Mouse (Mus musculus) neural tube, embryonic 14.5 days (tissue): Measurements from ENCODE around the gene Gm5114. TPM values are rescaled to one million over a fixed set of nuclear protein-coding genes. Genes with fewer than 3 reads are reported as not detected.
"Not testable (repeated sequence)": the region's sequence is repeated elsewhere in the genome, so short reads cannot be mapped to it uniquely, and the experiment has no call there.

Experiments
- ATAC-seq: fragments of 200-750 bp; cut with Nextera tagmentation; 2 replicates; pipeline ENCODE4 v1.8.0; 2017; ENCODE audit warnings: low read depth, mild to moderate bottlenecking, moderate TSS enrichment, moderate library complexity
- H3K27ac ChIP-seq: fragments of 300-500 bp; sonication (generic); 2 replicates; pipeline ENCODE4 v1.5.1; 2014; ENCODE audit warnings: low read depth, mild to moderate bottlenecking, control low read depth, low read length, moderate library complexity, mixed read lengths
- H3K27me3 ChIP-seq: fragments of 300-500 bp; sonication (generic); 2 replicates; pipeline ENCODE4 v1.6.1; 2014; ENCODE audit warnings: low read length; ENCODE audit not compliant: control insufficient read depth, insufficient read depth
- H3K36me3 ChIP-seq: fragments of 300-500 bp; sonication (generic); 2 replicates; pipeline ENCODE4 v1.6.1; 2014; ENCODE audit warnings: low read length, mixed read lengths; ENCODE audit not compliant: control insufficient read depth, insufficient read depth
- H3K4me1 ChIP-seq: fragments of 300-500 bp; sonication (generic); 2 replicates; pipeline ENCODE4 v1.6.1; 2014; ENCODE audit warnings: low read length; ENCODE audit not compliant: control insufficient read depth, insufficient read depth
- H3K4me2 ChIP-seq: fragments of 300-500 bp; sonication (generic); 2 replicates; pipeline ENCODE4 v1.6.1; 2014; ENCODE audit warnings: mild to moderate bottlenecking, low read depth, low read length, control low read depth
- H3K4me3 ChIP-seq: fragments of 300-500 bp; sonication (generic); 2 replicates; pipeline ENCODE4 v1.5.1; 2014; ENCODE audit warnings: low read depth, low read length, control low read depth, mixed read lengths
- H3K9ac ChIP-seq: fragments of 300-500 bp; sonication (generic); replicated peaks from 2 replicates; pipeline ENCODE4 v1.6.1; 2014; ENCODE audit warnings: low read depth, mild to moderate bottlenecking, control low read depth, low read length, mixed read lengths
- H3K9me3 ChIP-seq: fragments of 300-500 bp; sonication (generic); 2 replicates; pipeline ENCODE4 v1.6.1; 2016; ENCODE audit warnings: low read length; ENCODE audit not compliant: control insufficient read depth
- WGBS: fragments of 180-500 bp; shearing (Covaris S2); extraction: QIAGEN DNeasy Blood & Tissue Kit; methylation state at CpG from one replicate; pipeline ENCODE4 v1.1.7; 2014; 5-methylcytosine and 5-hydroxymethylcytosine counted together
- microRNA-seq: library from miRNA; unstranded; fragments of <30 nt; microRNA quantifications from one replicate; pipeline ENCODE4, GENCODE M21; 2016
- polyA plus RNA-seq: library from polyadenylated mRNA; unstranded; fragments of >200 nt; fragmentation: Nextera tagmentation; extraction: Ambion mirVana; gene quantifications from 2 replicates; pipeline ENCODE4 v1.2.1, GENCODE M21; 2014

Gene Gm5114
- polyA plus RNA-seq, result not detected in 2 replicates

DNA sequence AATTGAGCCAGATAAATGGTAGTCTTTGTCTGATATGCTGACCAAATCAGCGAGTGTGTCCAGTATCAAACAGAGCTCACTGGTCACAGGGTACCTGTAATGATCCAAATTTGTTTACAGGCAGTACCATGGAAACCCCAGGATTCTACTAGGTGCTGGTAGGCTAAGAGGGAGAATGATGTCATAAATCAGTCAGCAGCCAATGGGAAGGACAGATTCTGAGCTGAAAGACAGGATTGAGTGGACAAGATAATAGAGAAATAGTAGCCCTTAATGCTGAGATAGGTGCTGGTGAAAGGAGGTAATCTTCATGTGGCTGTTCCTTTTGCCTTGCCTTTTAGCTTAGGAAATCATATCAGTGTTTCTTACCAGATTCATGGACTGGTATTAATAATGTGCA is at the start of gene Gm5114:
Gene Gm5114, minus strand, starts transcription at position 101 of the 400 bp plus-strand sequence.
- ATAC-seq, H3K36me3 ChIP-seq, H3K27ac ChIP-seq, H3K4me2 ChIP-seq, H3K9me3 ChIP-seq, H3K4me1 ChIP-seq, H3K4me3 ChIP-seq, H3K27me3 ChIP-seq, H3K9ac ChIP-seq: not testable (repeated sequence)
- WGBS, result 71% methylated on average over 1 of the region's 1 CpGs

GRCm38 (mm10) chr7:39455806-39456205 is 42.8 kb upstream of the Gm5114 start:
- Histone ChIP-seq H3K9me3 (no peaks in the 10 kb centered on the region), H3K4me3 (no peak overlapping the region), H3K36me3 (no peaks in the 10 kb centered on the region), H3K4me2 (no peak overlapping the region), H3K27me3 (no peaks in the 10 kb centered on the region), H3K9ac (no peak overlapping the region), H3K27ac (no peak overlapping the region), H3K4me1 (no peaks in the 10 kb centered on the region; the same call in 1 of the 2 replicates)
- ATAC-seq, result no peak
- 44% methylated on average over 6 of the region's 6 CpGs for WGBS

DNA sequence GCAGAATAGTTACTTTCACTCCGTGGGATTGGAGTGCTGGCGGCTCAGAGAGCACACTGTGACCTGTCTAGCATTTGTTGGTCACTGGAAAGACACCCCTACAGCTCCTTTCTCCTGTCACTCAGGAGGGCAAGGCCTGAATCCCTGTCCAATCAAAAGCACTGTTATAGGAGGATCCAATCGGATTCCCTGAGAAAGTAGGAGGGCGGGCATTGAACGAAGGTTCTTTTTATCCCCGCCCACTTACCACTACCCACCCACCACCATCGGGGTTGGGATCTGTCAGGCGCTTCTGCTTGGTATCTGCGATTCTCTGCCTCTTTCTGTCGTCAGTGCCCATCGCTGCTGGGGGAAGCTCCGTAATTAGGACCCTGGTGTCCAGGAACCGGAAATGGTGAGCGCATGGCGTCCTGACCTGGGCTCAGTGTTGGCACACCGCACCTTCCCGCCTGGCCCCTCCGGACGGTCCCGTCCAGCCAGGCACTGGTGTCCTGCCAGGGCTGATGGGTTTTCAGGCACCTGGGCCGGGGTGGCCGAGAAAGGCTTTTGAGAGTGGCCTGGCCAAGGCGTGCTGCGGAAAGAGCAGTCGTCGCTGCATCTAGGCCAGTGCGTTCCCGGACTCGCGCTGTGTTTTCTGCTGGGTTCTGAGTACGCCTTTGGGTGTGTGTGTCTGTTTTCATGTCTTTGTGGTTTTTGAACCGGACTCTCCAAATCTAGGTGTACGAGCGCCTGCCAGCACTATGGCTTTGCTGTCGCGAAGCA is 36.5 kb upstream of the Gm5114 start:
- no peaks in the 10 kb centered on the region for H3K36me3 ChIP-seq
- no peaks in the 10 kb centered on the region for H3K9me3 ChIP-seq
- H3K4me2 ChIP-seq, result peak overlapping the region; percentile 86
- 2% methylated on average over 36 of the region's 36 CpGs for WGBS
- ATAC-seq, result peak; percentile 100
- no peaks in the 10 kb centered on the region; the same call in 1 of the 2 replicates for H3K4me1 ChIP-seq
- no peaks in the 10 kb centered on the region; the same call in 1 of the 2 replicates for H3K27me3 ChIP-seq
- H3K4me3 ChIP-seq, result peak overlapping the region; percentile 78
- peak overlapping the region; percentile 78 for H3K9ac ChIP-seq
- peak overlapping the region; percentile 76 for H3K27ac ChIP-seq

GRCm38 (mm10) chr7:39448626-39449242 is 35.8 kb upstream of the Gm5114 start:
- peak overlapping the region; percentile 49 for H3K4me2 ChIP-seq
- H3K4me3 ChIP-seq, result peak overlapping the region; percentile 78
- H3K9ac ChIP-seq, result peak overlapping the region; percentile 78; the same call in 1 of the 2 replicates
- H3K36me3 ChIP-seq, result no peaks in the 10 kb centered on the region
- WGBS, result 59% methylated on average over 11 of the region's 11 CpGs
- ATAC-seq, result peak; percentile 23; the same call in 1 of the 2 replicates
- no peaks in the 10 kb centered on the region for H3K9me3 ChIP-seq
- H3K27ac ChIP-seq, result 0 out of 2 replicates have a peak overlapping the region, but pooled peaks have one; percentile 76
- H3K27me3 ChIP-seq, result no peaks in the 10 kb centered on the region; the same call in 1 of the 2 replicates
- no peaks in the 10 kb centered on the region; the same call in 1 of the 2 replicates for H3K4me1 ChIP-seq

GRCm38 (mm10) chr7:39441237-39441636 is 28.3 kb upstream of the Gm5114 start:
- Histone ChIP-seq H3K9ac (no peak overlapping the region), H3K4me3 (no peak overlapping the region), H3K27ac (no peak overlapping the region), H3K4me2 (no peak overlapping the region), H3K9me3 (no peaks in the 10 kb centered on the region), H3K27me3 (no peaks in the 10 kb centered on the region; the same call in 1 of the 2 replicates), H3K36me3 (no peaks in the 10 kb centered on the region), H3K4me1 (no peaks in the 10 kb centered on the region)
- WGBS, result 63% methylated on average over 2 of the region's 2 CpGs
- no peak for ATAC-seq

- WGBS, result 82% methylated on average over 4 of the region's 4 CpGs
- no peak for ATAC-seq
- H3K4me1 ChIP-seq, result no peaks in the 10 kb centered on the region
- H3K9me3 ChIP-seq, result no peaks in the 10 kb centered on the region
- no peak overlapping the region for H3K4me3 ChIP-seq
- H3K4me2 ChIP-seq, result no peak overlapping the region
- no peak overlapping the region for H3K27ac ChIP-seq
- H3K36me3 ChIP-seq, result no peaks in the 10 kb centered on the region
- no peaks in the 10 kb centered on the region for H3K27me3 ChIP-seq
- no peak overlapping the region for H3K9ac ChIP-seq
Measured at GRCm38 (mm10) chr7:39440362-39440761, 27.4 kb upstream of the Gm5114 start.

Small RNAs within 50 kb of the gene (microRNA-seq; reads per million reads assigned to microRNA genes)
- gene Gm27437, result not detected

Other genes with a start within 250 kb of the Gm5114 start
- 4.2 and 4.8 TPM in 2 replicates for gene Zfp619, start 104.6 kb upstream of the Gm5114 start, polyA plus RNA-seq